ENCODE assay signal across 10 mouse cellular contexts in genomic region chr19:6383470-6383869, GRCm38 (mm10). TPM values are rescaled to one million over a fixed set of nuclear protein-coding genes. Genes with fewer than 3 reads are reported as not detected.
A peak's percentile ranks its signal among the peaks of the same experiment; 100 is the strongest.
DNase-seq lines count a peak whose midpoint lies in the region; ATAC-seq lines count a peak whose summit lies in the region.
"Had no signal": no experiment of that assay in that cellular context is flagged by ENCODE, and none has a peak within 500 bp of the region (broad histone marks: within the 10 kb centered on the region; RNA-seq: fewer than 3 reads in every experiment).

No protein-coding gene starts in this region.

- DNase-seq in adrenal gland, postnatal 14 days, result peak; percentile 38
- no peak for DNase-seq in adrenal gland, postnatal 25 days
- DNase-seq in kidney, postnatal 10 days, result no peak
- peak; percentile 38 for DNase-seq in retina, postnatal 1 day
- DNase-seq in retina, embryonic 14.5 days (ENCODE audit: low spot score), result no peak
- no peak for DNase-seq in MN1 (ENCODE audit: low spot score)
- DNase-seq in spleen, postnatal 4 days (ENCODE audit: low spot score in 2 of 2), result no peak
- DNase-seq: adrenal gland, adult 8-10 months had no signal

- peak; percentile 17 for ATAC-seq in kidney, embryonic 14.5 days (ENCODE audit: low FRiP score, low TSS enrichment)

- WGBS in kidney, embryonic 14.5 days, result 31% methylated on average over 5 of the region's 5 CpGs

- H3K9me3 ChIP-seq in kidney, embryonic 14.5 days (ENCODE audit: control insufficient read depth, low read length), result no peaks in the 10 kb centered on the region
- H3K9me3 ChIP-seq: G1E had no signal

- no peak overlapping the region for H3K4me2 ChIP-seq in kidney, embryonic 14.5 days (replicated peaks; ENCODE audit: low read depth, low read length)

- H3K9ac ChIP-seq in kidney, embryonic 14.5 days (ENCODE audit: low read depth, low read length), result peak overlapping the region; percentile 20; the same call in 1 of the 2 replicates

- peaks cover 32% of the 10 kb centered on the region for H3K4me1 ChIP-seq in kidney, embryonic 14.5 days (ENCODE audit: control insufficient read depth, insufficient read depth, low read length)

- H3K27ac ChIP-seq in kidney, embryonic 14.5 days (ENCODE audit: low read depth, low read length), result peak overlapping the region; percentile 68

- peaks cover 16% of the 10 kb centered on the region for H3K36me3 ChIP-seq in kidney, embryonic 14.5 days (ENCODE audit: control insufficient read depth, insufficient read depth, low read length)

- H3K4me3 ChIP-seq in kidney, embryonic 14.5 days (ENCODE audit: low read length), result no peak overlapping the region

- H3K27me3 ChIP-seq in kidney, embryonic 14.5 days (ENCODE audit: control insufficient read depth, insufficient read depth, low read length), result no peaks in the 10 kb centered on the region

RNA-seq across cellular contexts. Expression of gene Pygm, which starts 0.7 kb away (rescaled TPM):
- total RNA-seq in adrenal gland, postnatal 14 days (2021), result 64.2 and 85.7 TPM in 2 replicates
- total RNA-seq in adrenal gland, postnatal 25 days (2021), result 61.6 and 85.9 TPM in 2 replicates
- polyA plus RNA-seq in kidney, embryonic 14.5 days (2014; fragmentation: Nextera tagmentation; extraction: Ambion mirVana), result 15.7 and 16.4 TPM in 2 replicates

RNA-seq across cellular contexts. Expression of gene Rasgrp2, which starts 15.7 kb away (rescaled TPM):
- total RNA-seq in adrenal gland, postnatal 14 days (2021), result 51.5 and 82.7 TPM in 2 replicates
- total RNA-seq in adrenal gland, postnatal 25 days (2021), result 37.6 and 39.5 TPM in 2 replicates
- 77.1 and 78.6 TPM in 2 replicates for polyA plus RNA-seq in kidney, embryonic 14.5 days (2014; fragmentation: Nextera tagmentation; extraction: Ambion mirVana)

RNA-seq across cellular contexts. Expression of gene Sf1, which starts 20.0 kb away (rescaled TPM):
- 210 and 223 TPM in 2 replicates for total RNA-seq in adrenal gland, postnatal 14 days (2021)
- total RNA-seq in adrenal gland, postnatal 25 days (2021), result 211 and 245 TPM in 2 replicates
- polyA plus RNA-seq in kidney, embryonic 14.5 days (2014; fragmentation: Nextera tagmentation; extraction: Ambion mirVana), result 127 and 183 TPM in 2 replicates

RNA-seq across cellular contexts. Expression of gene Nrxn2, which starts 35.1 kb away (rescaled TPM):
- 7.8 and 9.3 TPM in 2 replicates for total RNA-seq in adrenal gland, postnatal 14 days (2021)
- total RNA-seq in adrenal gland, postnatal 25 days (2021), result 11.1 and 12.7 TPM in 2 replicates
- polyA plus RNA-seq in kidney, embryonic 14.5 days (2014; fragmentation: Nextera tagmentation; extraction: Ambion mirVana), result 5.4 and 8.4 TPM in 2 replicates

RNA-seq across cellular contexts. Expression of gene Map4k2, which starts 42.5 kb away (rescaled TPM):
- 39.6 and 70.3 TPM in 2 replicates for total RNA-seq in adrenal gland, postnatal 14 days (2021)
- 44.7 and 56.3 TPM in 2 replicates for total RNA-seq in adrenal gland, postnatal 25 days (2021)
- polyA plus RNA-seq in kidney, embryonic 14.5 days (2014; fragmentation: Nextera tagmentation; extraction: Ambion mirVana), result 12.5 and 12.8 TPM in 2 replicates

Comparison
In these comparisons a context has a peak if more than half of its experiments do, and no peak if none do; other contexts are left out.
1. DNase-seq: peak in adrenal gland, postnatal 14 days (single experiment) and retina, postnatal 1 day (single experiment); none in adrenal gland, postnatal 25 days (single experiment), kidney, postnatal 10 days (single experiment), retina, embryonic 14.5 days (single experiment), MN1 (single experiment) and spleen, postnatal 4 days (0 of 2).